Mouse (Mus musculus) liver (tissue): ENCODE results near the gene Hes5.

Experiments used
- DNase-seq: peaks from one replicate; pipeline ENCODE4 v3.0.0-alpha.2; 2020; ENCODE audit warnings: mixed read lengths

Gene Hes5

DNA sequence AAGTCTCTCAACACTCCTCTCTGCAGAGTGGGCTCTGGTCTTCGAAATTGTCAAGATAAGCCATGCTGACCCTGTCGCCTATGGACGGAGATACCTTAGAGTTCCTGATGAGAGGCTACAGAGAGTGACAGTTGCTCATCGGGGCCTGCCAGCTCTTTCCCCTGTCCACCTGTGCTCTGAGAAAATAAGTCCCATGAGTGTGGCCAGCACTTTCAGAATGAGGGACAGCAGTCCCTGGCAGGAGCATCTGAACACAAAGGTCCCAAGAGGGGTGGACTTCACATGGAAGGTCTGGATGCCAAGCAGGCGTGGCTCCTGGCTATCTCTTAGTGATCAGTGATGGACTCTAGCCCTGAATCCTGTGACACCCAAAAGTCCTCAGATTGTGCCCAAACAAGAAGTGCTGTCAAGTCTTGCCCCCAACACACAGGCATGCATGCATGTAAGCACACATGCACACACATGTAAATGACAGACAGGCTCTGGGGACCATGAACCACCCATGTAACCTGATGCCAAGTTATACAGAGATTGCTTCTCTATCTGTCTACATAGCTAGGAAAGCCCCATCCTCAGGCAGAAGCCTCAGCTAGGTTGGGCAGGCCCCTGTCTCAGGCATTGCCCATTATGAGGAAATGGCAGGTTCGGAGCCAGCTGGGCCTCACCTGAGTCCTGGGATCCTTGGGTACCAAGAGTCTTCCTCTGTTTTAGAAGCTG, 17.2 kb upstream of the Hes5 start:
- no peak for DNase-seq

DNA sequence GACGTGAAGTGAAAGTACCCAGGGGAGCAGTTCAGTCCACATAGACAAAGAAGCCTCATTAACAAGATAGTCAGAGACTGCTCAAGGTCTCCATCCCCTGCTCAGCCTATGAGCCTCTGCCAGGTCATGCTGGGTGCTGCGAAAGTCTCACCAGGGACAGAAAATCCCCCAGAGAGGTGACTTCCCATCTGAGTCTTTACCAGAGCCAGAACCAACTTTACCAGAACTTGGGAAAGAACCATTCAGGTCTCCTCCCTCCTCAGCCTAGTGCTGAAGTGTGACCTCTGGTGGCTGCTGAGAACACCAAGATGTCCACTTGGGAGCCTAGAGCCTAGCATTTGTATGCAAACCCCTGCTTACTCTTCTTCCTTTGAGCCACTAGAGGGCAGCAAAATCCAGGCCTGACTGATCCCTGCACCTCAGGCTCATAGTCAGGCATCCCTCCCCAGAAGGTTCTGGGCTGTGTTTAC, 16.6 kb upstream of the Hes5 start:
- DNase-seq: peak; percentile 85

GRCm38 (mm10) chr4:154946319-154946718, 14.4 kb upstream of the Hes5 start:
- peak; percentile 63 for DNase-seq

GRCm38 (mm10) chr4:154948066-154948939, 12.4 kb upstream of the Hes5 start:
- DNase-seq: no peak

DNA sequence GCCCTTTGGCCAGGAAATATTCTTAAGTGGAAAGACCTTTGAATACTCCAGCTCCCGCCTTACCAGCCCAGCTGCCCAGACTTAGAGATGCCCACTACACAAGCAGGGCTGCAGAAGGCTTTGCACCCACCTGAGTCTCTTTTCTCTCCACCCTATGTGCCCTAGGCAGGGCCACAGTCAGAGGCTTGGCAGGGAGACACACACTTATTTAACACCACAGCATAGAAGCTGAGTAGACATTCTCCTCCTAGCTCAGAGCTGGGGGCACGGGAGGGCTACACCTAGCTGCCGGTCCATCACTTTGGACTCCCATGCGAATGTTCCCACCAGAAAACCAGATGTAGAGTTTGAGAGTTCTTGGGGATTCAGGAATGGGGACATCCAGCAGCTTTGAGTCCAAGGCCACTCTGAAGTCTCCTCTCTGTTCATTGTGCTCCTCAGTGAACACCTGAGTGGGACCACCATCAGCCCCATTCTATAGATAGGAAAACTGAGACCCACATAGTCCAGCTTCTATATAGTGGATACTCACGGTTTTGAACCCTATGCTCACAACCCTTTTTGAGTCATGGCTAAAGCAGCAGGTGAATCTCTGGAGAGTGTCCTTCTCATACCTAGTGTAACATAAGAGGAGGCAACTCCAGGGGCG, 11.7 kb upstream of the Hes5 start:
- DNase-seq: no peak

- DNase-seq: no peak
Observed at GRCm38 (mm10) chr4:154949589-154949982, 11.1 kb upstream of the Hes5 start.

GRCm38 (mm10) chr4:154952461-154953241, 8.1 kb upstream of the Hes5 start:
- no peak for DNase-seq

- DNase-seq: no peak
Observed at GRCm38 (mm10) chr4:154956604-154957003, 4.1 kb upstream of the Hes5 start.

GRCm38 (mm10) chr4:154957289-154957993, 3.3 kb upstream of the Hes5 start:
- no peak for DNase-seq

- DNase-seq: peak; percentile 49
Observed at GRCm38 (mm10) chr4:154958171-154958570, 2.6 kb upstream of the Hes5 start.

DNA sequence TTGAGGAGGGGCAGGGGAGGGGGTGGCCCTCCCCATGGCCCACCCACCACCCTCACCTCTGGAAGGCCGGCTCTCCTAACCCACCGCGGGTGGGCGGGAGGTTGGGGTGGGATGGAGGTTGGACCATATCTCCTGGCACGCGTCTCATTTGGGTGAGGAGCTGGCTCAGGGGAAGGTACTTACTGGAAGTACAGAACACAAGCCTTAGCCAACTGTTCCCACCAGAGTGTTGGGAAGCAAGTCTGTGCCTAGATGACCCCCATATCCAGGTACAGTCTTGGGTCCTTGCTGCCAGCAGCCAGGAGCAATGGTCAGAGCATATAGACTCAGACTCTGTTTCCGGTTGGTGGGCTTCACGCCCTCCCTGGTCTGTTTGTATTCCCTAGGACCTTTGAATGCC, 2.1 kb upstream of the Hes5 start:
- no peak for DNase-seq

DNA sequence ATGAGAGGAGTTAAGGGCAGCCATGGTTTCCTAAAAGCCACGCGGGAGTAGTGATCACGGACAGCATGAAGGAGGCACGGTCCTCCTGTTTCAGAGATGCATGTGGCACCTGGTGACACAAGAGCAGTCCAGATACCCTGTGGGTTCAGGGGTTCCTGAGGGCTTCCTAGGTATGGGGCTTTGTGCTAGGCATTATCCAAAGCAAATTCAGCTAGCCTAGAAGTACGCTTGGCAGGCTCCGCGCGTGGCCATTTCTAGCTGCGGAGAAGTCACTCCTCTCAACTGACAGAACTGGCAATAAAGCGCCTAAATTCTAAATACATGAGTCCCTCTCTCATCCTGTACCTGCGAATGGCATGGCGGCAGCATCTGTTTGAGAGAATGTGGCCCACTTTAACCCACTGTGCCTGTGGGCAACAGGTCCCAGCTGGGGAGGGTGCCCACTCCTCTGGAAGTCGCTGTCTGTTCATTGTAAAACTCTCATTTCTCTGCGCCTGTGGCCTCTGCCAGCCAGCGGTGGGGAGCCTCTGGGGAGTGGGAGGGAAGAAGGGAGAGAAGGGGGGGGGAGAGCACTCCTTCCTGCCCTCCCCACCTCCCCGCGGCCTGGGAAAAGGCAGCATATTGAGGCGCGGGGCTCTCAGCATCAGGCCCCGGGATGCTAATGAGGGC, 568 bp upstream of the Hes5 start:
- no peak for DNase-seq

DNA sequence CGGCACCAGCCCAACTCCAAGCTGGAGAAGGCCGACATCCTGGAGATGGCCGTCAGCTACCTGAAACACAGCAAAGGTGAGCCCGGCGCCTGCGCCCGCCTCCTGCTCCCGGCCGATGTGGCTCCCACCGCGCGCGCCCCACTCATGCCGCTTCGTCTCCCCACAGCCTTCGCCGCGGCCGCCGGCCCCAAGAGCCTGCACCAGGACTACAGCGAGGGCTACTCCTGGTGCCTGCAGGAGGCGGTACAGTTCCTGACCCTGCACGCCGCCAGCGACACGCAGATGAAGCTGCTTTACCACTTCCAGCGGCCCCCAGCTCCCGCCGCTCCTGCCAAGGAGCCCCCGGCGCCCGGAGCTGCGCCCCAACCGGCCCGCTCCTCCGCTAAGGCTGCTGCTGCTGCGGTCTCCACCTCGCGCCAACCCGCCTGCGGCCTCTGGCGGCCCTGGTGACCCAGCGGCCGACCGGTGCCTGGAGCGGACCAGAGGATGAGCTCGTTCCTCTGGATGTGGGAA, 559 bp downstream of the Hes5 start:
- DNase-seq: peak; percentile 30

DNA sequence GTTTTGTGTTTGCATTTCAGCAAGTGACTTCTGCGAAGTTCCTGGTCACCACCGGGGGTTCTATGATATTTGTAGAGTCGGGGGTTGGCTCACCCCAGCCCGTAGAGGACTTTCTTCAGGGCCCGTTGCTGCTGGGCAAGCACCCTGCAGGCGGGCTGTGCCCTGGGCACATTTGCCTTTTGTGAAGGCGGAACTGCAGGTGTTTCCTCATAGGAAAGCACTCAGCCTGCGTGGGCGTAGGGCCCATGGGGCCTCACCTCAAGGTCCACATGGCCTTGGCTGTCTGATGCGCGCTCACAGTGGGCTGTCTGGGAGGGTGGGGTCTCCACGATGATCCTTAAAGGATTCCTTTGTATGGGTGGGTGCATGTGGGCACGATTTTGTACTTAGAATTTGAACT, 1.2 kb downstream of the Hes5 start:
- no peak for DNase-seq

DNA sequence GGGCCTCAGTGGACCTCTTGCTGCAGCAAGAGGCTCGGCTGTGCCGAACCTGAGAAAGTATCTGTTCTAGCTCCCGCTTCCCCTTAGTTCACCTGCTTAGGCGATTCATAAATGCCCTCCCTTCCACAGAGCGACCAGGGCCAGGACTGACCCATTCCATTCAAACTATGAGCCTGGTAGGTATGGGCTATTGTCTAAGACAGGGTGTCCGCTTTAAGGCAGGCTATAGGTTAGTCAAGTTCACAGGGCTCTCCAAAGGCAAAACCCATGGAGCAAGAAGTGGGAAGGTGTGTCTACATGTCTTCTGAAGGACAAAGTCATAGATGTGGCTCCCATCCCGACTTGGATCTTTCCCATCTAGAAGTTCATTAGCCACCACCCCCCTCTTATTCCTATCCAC, 2.0 kb downstream of the Hes5 start:
- DNase-seq: no peak

GRCm38 (mm10) chr4:154963190-154963836, 2.6 kb downstream of the Hes5 start:
- no peak for DNase-seq

- peak; percentile 92 for DNase-seq
Observed at GRCm38 (mm10) chr4:154963901-154964580, 3.3 kb downstream of the Hes5 start, which contains the start of gene Pank4. Pank4 (plus strand) TSS chr4:154964123.

DNA sequence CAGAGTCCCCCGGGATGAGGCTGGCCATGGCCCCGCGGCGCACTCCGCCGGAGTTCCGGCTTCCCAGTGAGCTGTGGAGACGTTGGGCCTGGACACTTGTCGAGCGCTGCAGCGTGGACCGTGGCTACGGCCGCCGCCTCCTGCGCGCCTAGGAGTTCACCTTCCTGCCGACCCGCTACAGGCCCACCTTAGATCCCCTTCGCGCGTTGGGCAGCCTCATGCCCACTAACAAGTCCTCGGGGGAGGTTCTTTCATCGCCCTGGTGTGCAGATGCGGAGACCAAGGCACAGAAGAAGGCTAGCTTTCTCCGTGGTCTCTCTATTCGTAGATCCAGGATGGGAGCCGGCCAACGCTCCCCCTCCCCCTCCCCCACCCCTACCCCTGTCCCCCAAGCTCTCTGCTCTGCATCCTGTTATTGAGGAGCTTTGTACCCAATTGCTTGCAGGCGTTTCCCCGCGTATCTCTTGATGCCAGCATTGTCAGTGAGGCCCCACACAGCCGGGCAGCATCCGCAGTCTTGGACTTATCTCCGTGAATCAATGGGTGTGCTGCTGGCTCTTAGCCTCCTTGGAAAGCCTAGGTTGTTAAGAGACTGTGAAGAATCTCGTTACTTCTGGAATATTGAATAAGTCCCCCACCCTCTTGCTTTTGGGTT, 4.0 kb downstream of the Hes5 start:
- DNase-seq: peak; percentile 86

GRCm38 (mm10) chr4:154965856-154966255, 5.1 kb downstream of the Hes5 start:
- DNase-seq: no peak
